Mouse (Mus musculus) megakaryocyte-erythroid progenitor cell, adult 5-6 weeks (primary cell): ENCODE measurements around the gene B3gnt6. TPM values are rescaled to one million over a fixed set of nuclear protein-coding genes. Genes with fewer than 3 reads are reported as not detected.

ENCODE experiments used
- ATAC-seq: replicated peaks from 2 replicates; pipeline ENCODE4 v1.8.0; 2016; ENCODE audit warnings: mild to moderate bottlenecking, inconsistent platforms; ENCODE audit not compliant: severe bottlenecking, poor library complexity, low FRiP score, low TSS enrichment
- total RNA-seq, 2 experiments: library from RNA; stranded (forward) in 1 of 2; stranded (reverse) in 1 of 2; fragments of 200-1000, 215-1000 nt in 1 of 2; fragments of >200 nt in 1 of 2; fragmentation: Nextera tagmentation in 1 of 2; gene quantifications; 2 replicates each; pipeline ENCODE4 v1.2.3; 2014 to 2017

Gene B3gnt6
- total RNA-seq, 2 experiments from 2014 or later = not detected

- ATAC-seq = peak; percentile 62
These were observed 21.2 kb downstream of the B3gnt6 start, which contains the start of gene Capn5 for GRCm38 (mm10) chr7:98177929-98178559. TSS of gene Capn5 (minus strand) at chr7:98178274.

DNA sequence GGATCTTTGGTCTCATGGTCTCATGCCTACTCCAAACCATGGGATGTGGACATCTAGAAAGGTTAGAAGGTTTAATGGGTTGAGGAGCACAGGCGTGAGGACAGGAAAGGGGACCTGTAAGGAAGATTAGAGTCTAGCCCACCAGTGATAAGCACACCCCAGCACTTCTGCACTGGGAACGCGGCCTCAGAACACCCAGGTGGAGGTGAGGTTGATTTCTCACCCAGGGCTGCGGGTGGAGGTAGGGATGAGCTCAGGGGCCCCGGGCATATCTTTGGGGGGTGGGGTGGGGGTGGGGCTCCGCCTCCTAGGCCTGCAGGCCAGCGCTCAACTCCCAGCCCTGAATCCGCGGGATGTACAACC is 21.7 kb downstream of the B3gnt6 start:
- ATAC-seq = no peak

DNA sequence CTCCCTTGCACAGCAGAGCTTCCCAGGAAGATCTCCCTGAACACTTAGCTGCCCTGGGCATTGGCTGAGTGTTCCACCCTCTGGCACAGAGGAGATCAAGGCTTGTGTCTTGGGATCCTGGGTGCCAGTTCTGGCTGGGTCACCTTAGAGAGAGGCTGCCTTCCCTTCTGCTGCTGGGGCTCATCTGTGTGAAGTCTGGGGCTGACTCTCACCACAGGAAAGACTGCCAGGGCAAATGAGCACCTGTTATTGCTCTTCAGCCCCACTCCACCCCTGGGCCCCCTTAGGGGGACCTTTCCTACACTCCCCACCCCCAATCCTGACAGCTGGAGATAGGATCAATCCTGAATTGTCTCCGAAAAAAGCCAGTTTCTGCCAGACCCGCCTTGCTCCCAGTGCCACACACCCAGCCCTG is 22.2 kb downstream of the B3gnt6 start:
- no peak for ATAC-seq

- no peak for ATAC-seq
These were observed 22.8 kb downstream of the B3gnt6 start for GRCm38 (mm10) chr7:98176322-98177070.

GRCm38 (mm10) chr7:98174883-98175755 is 24.2 kb downstream of the B3gnt6 start:
- ATAC-seq = peak; percentile 74

- ATAC-seq = no peak
These were observed 25.9 kb downstream of the B3gnt6 start for GRCm38 (mm10) chr7:98173408-98173807.

DNA sequence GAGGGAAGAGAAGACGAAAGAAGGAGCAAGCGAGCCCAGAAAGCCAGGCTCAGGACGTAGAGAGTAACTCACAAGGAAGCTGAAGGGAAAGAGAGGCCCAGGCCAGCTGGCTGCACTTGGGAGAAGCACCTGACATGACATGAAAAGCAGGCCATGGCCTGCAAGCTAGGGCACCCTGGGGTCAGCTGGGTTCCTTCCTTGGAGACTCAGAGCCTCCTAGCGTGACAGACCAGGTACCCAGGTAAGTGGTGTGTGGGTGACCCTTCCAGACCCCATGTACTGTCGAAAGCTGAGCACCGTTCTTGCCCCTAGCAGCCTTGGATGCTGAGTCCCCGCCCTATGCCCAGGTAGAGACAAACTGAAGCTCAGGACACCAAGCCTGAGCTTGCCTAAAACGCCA is 26.6 kb downstream of the B3gnt6 start:
- no peak for ATAC-seq

DNA sequence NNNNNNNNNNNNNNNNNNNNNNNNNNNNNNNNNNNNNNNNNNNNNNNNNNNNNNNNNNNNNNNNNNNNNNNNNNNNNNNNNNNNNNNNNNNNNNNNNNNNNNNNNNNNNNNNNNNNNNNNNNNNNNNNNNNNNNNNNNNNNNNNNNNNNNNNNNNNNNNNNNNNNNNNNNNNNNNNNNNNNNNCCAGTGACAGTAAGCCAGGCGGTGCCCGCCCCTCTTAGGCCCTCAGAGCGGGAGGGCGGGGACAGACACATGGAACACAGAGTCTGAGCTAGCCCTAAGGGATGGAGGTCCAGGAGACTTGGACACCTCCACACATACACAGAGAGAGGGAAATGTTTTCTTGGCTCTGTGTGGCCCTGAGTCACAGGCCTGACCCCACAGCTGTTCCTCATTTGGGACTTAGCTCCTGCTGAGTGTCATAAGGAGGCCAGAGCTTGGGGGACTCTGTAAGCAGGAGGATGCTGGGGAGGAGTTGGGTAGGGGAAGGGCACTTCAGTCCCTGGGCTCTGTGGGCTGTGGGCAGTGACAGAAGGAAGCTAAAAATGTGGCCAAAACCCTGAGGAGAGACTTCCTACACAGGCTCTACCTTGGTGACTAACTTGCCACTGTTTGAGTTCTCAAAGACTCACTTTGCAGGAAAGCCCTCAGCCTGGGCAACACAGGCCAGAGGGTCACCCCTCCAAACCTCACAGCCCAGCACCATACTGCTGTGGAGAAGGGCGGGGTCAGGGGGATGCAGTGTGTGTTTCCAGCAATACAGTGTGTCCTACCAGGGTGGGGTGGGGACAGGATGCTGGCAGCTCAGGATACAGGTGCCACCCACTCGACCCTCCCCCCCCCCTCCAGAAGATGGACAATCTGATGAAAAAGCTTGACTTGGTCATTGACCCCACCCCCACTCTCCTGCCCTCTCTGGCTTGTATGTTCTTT is 27.9 kb downstream of the B3gnt6 start:
- ATAC-seq = peak; percentile 73

DNA sequence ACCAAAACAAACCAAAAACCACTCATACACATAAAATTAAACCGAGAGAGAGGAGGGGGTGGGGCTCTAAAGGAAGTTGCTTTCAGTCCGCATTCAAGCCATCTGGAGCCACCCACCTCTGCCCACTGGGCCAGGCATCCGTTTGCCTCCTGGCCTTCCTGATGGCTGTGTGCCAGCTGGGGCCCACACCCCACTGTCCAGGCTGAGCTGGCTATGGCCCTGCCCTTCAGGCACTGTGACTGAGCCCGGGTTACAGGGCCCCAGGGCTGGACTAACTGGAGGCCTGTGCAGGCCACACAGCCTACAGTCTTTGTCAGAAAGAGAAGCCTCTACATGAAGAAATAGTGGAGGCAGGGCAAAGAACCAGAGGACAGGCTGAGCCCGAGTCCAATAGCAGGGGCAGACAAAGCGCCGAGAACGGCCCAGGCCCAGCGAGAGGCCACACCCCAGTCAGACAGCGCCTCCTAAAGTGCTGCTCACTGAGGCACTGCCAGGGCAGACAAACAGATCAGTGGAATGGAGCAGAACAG is 34.2 kb downstream of the B3gnt6 start:
- ATAC-seq = peak; percentile 83

DNA sequence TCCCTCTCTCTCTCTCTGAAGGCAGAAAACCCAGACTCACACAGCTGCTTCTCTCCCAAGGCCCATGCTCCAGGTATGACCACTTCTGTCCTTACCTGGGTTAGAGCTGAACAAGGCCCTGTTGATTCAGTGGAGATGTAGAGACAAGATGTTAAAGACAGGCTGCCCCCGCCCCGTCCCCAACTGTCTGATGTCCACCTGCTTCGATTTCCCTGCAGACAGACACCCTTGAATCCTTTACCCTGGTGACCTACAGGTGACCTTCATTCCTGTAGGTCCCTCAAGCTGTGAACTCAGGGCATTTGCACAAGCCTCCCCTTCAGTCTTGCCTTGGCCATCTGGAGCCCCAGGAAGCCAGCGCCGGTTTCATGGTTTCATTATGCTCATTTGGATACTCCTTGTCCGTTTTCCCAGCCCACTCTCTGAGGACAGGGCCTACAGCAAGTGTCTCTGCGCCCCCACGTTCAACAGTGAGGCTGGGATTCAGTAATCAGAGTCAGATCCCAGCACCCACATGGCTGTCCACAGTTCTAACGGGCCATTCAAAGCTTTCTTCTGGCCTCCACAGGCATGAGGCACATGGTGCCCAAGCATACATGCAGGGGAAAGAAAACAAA is 34.8 kb downstream of the B3gnt6 start:
- ATAC-seq = no peak

- ATAC-seq = no peak
These were observed 35.6 kb downstream of the B3gnt6 start for GRCm38 (mm10) chr7:98163700-98164099.

DNA sequence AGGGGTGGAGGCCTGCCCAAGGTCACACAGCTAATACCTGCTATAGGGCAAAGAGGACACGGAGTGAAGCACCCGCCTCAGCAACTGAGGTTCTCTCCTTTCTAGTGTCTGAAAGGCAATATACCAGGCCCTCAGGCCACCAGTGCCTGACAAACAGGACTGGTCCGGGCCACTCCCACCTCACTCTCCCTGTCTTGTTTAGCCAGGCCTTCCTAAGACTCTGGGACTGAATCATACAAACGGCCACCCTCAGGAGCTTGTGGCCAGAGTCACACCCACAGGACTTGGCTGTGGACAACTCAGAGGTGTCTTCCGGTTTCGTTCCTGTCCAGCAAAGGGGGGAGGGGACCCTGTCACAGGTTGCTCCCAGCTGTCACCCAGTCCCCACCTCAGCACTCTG is 37.0 kb downstream of the B3gnt6 start:
- no peak for ATAC-seq

DNA sequence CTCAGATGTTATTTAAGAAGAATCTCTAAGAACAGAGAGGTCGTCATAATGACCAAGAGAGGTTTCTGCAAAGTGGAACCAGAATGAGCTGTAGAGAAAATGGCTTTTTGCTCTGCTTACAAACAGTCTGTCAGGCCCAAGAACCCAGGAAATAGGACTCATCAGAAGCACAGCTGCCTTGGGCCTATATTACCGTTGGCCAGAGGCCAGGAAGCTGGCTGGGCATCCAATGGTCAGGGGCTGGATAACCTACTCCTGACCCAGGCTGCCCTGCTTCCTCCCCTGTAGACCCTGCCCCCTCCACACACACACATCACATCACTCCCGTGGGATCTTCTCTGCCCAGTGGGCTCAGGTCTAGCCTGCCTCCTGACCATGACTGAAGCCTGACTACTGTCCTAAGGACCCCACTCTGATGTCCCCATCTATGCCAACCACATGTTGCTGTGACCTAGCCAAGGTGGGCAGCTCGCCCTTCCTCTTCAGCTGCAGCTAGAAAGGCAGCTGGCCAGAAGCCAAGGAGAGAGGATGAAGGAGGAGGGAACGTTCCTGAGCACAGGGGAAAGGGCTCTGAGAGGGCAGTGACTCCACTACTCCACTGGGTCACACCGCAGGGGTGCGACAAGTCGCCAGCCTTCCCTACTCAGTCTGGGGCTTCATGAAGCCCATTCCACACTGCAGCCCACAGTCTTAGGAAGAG is 39.1 kb downstream of the B3gnt6 start:
- ATAC-seq = no peak

- ATAC-seq = no peak
These were observed 40.8 kb downstream of the B3gnt6 start for GRCm38 (mm10) chr7:98158481-98158880.

GRCm38 (mm10) chr7:98157636-98158332 is 41.5 kb downstream of the B3gnt6 start:
- no peak for ATAC-seq

DNA sequence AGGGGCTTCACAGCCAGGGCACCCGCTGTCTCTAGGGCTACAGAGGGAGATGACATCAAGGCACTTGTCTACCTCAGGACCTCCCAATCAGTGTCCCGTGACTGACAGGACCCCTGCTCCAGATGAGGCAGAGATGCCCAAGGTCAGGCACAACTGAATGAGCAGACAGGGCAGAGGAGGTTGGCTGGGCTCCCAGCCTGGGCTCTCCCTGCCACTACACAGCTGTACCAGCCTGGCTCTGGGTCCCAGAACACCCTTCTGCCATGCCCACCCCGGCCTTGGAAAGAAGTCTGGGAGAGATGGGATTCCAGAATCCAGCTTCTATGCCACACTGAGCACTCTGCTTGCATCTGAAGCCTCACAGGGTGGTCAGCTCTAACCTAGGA is 43.0 kb downstream of the B3gnt6 start:
- ATAC-seq = no peak

- peak; percentile 64 for ATAC-seq
These were observed 43.6 kb downstream of the B3gnt6 start for GRCm38 (mm10) chr7:98155546-98156279.
